Mouse (Mus musculus) erythroblast, embryonic 14.5 days (primary cell): ENCODE data around the gene Ucma.

Source experiments
- GATA1 ChIP-seq: IDR thresholded peaks from 2 replicates; pipeline ENCODE4 v1.6.1; 2012; ENCODE audit warnings: low read length, inconsistent platforms, mixed read lengths
- TAL1 ChIP-seq: IDR thresholded peaks from 3 replicates; pipeline ENCODE4 v1.6.1; 2012; ENCODE audit warnings: low read length, inconsistent platforms, mixed read lengths

DNA sequence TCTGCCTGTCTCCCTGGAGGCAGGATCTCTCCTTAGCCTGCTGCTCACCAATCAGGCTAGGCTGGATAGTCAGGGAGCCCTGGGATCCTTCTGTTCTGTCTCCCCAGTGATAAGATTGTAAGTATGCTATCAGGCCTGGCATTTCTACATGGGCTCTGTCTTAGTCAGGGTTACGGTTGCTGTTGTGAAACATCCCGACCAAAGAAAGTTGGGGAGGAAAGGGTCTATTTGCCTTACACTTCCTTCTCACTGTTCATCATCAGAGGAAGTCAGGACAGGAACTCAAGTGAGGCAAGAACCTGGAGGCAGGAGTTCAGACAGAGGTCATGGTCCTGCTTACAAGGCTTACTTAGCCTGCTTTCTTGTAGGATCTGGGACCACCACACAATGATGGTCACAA lies 46.7 kb upstream of the Ucma start:
- TF ChIP-seq TAL1 (no peak), GATA1 (no peak)
